Mouse (Mus musculus): ENCODE data around the gene Aunip. TPM values are rescaled to one million over a fixed set of nuclear protein-coding genes. Genes with fewer than 3 reads are reported as not detected.

Gene Aunip
- total RNA-seq, 2 experiments from 2014 or later = 1.4 to 1.8 TPM

Small RNA genes lying within 50 kb of the gene (microRNA-seq; reads per million reads assigned to microRNA genes)
- gene Gm23634 (2.4 reads per million), gene Mir6403 (not detected)

Other genes starting within 250 kb of the Aunip start
- gene Pdik1l, start 223.1 kb upstream of the Aunip start, total RNA-seq (2021) = 10 to 100 TPM; 36.9 to 39.7 TPM
- gene Trim63, start 195.9 kb upstream of the Aunip start, total RNA-seq (2021) = under 1 TPM; 0.44 to 0.46 TPM
- not detected for gene Slc30a2, start 167.8 kb upstream of the Aunip start, total RNA-seq (2021)
- gene Extl1, start 127.1 kb upstream of the Aunip start, total RNA-seq (2021) = 1 to 10 TPM; 3.9 to 4.1 TPM
- 10 to 100 TPM; 12.7 to 14.1 TPM for gene Pafah2, start 114.7 kb upstream of the Aunip start, total RNA-seq (2021)
- gene Stmn1, start 42.7 kb upstream of the Aunip start, total RNA-seq (2021) = 1,000 to 10,000 TPM; 3,425 to 3,590 TPM
- 10 to 100 TPM; 30.7 to 31.7 TPM for gene Paqr7, start 14.3 kb upstream of the Aunip start, total RNA-seq (2021)
- gene Mtfr1l, start 24.4 kb downstream of the Aunip start, total RNA-seq (2021) = 100 to 1,000 TPM in 1 of 2 experiments, 10 to 100 TPM in 1; 99.4 to 102 TPM
- 10 to 100 TPM; 30.2 to 30.4 TPM for gene Selenon, start 41.2 kb downstream of the Aunip start, total RNA-seq (2021)
- 10 to 100 TPM; 12.2 to 13.7 TPM for gene Man1c1, start 193.3 kb downstream of the Aunip start, total RNA-seq (2021)

Data from left cerebral cortex, postnatal 4 days (tissue).